Mouse (Mus musculus): ENCODE measurements around the gene Olfr67.

DNA sequence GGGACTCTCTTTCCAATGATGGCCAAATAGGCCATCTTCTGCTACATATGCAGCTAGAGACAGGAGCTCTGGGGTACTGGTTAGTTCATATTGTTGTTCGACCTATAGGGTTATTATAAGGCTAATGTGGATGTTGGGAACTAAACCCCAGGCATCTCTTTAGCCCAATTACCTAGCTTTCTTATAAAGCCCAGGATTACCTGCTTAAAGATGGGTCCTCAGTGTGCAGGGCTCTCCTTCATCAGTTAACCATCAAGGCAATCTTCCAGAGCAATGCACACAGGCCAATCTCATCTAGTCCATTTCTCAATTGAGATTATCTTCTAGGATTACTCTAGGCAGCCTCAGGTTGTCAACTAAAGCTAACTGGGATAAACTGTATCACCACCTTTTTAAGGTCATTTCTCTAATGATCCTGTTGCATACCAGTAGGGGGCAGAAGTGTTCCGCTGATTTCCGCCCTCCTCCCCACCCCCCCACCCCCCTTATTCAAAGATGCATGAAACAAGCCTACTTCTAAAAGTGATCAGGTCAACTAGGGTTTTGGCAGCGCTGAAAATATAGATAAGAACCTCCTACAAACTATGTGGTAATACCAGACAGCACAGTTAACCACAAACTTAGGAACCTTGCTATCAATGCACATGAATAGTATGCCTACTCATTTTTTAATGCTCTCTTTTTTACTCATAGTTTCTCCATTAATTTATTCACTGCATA is 1.2 kb upstream of the Olfr67 start:
- TF ChIP-seq CTCF (IDR thresholded peaks at IDR 0.05; ENCODE audit: low read depth) (no peak), EP300 (optimal IDR thresholded peaks at IDR 0.05) (no peak)

Measured in stomach, postnatal 0 days (tissue).